Mouse (Mus musculus) B cell, adult 62 days (primary cell): ENCODE measurements around the gene Cryba1. TPM values are rescaled to one million over a fixed set of nuclear protein-coding genes. Genes with fewer than 3 reads are reported as not detected.

ENCODE experiments used
- total RNA-seq: library from RNA; stranded (reverse); gene quantifications from 4 replicates; pipeline ENCODE4 v1.2.4, GENCODE M21; 2023

The Cryba1 gene
- not detected in 4 replicates for total RNA-seq

DNA sequence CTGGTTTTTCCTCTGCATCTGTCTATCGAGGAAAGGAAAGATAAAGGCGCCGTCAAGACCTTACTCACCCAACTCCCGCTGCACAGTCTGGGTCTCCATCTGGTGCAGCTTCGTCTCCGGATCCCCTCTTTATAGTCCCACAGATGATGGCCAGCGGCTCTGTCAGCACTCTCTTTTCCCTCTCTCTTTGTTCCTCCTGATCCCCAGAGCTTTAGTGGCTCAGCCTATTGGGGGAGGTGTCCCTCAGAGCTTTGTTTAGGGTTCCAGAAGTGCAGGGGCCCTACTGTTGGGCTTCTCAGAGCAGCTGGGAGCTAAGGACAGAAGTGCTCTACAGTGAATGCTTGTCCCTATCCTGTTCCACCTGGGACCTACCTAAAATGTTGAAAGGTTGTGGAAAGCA, at the start of gene Cryba1:
Gene Cryba1, minus strand, starts transcription at position 101 of the 400 bp plus-strand sequence.

DNA sequence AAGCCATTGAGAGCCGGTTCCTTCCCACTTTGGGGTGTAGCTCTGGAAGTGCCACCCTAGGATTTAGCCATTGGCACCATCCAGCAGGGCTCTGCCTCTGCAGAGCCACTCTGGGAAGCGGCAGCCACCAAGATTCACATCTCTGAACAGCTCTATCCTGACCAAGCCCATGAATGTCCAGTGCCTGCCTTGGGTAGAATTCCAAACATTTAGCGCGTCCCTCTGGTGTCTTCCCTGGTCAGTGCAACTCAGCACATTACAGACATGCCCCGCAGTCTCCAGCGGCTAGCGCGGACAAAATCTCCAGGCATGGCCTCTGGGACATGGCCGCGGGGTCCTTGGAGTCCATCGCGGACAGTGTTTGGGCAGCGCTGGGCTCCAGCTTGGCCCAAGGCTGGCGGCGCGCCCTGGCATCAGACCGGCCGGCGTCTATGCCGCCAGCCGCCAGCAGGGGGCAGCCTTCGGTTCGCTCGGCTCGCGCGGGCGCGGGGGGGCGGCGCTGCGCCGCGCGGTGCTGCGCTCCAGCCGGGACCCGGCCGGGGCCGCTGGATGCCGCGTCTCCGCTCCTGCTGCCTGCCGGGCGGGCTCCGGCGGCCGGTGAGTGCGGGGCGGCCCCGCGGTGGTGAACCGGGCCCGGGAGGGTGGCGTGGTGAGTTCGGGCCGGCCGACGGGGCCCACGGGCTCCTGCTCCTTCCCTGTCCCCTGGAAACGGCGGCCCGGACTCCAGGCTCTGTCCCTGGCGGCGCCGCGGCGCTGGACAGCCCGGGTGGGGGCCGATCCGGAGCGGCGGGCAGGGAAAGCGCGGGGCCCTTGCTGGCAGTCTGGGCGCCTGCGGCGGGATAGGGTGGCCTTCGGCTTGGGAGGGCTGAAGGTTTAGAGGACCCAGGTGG, 37.9 kb upstream of the Cryba1 start, which contains the start of gene Myo18a:
Gene Myo18a, plus strand, starts transcription at position 464 of the 890 bp plus-strand sequence.

DNA sequence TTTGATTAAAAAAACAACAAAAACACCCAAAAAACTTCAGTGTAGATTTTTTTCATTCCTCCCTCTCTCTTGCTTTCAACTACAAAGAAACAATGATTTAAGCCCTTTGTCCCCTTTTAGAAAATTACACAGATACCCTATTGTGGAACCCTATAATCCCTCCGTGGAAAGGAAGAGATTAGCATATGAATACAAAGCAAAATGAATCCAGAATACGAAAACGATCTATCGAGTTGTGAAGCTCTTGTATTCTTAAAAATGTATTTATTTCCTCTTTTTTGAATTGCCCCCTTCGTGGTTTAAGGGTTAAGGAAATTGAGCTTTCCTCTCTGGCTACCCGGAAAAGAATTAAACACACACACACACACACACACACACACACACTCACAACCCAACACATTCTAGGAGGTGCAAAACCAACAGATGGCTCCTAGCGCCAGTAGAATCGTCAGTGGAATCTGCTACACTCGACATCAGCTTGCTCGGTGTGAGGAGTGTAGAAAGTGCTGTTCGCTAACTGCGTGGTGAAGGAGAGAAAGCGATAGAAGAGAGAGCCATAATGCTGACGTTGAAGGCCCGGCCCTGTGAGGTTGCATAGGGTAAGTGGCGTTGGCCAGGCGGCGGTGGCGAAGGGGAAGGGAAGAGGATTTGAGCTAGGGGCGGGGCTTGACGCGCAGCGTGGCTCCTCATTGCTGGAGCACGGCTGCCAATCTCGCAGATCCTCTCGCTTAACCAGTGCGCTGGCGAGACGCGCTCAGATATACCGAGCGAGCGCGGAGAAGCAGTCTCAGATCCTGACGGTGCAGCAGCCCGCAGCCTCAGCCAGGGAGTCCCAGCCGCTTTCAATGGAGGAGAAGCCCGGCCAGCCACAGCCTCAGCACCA, 39.5 kb downstream of the Cryba1 start, which contains the start of gene Nufip2:
Gene Nufip2, plus strand, starts transcription at position 773 of the 883 bp plus-strand sequence.

Other genes starting within 250 kb of the Cryba1 start
- 0.91 to 2.4 TPM (median 1.3 TPM) in 4 replicates for gene Ankrd13b, start 235.6 kb downstream of the Cryba1 start, total RNA-seq
- gene Git1, start 231.7 kb downstream of the Cryba1 start, total RNA-seq = 42.1 to 47.7 TPM (median 45.0 TPM) in 4 replicates
- 0.27 to 1.1 TPM (median 0.56 TPM) in 4 replicates for gene Abhd15, start 210.2 kb downstream of the Cryba1 start, total RNA-seq
- gene Trp53i13, start 209.3 kb downstream of the Cryba1 start, total RNA-seq = 5.0 to 12.0 TPM (median 8.4 TPM) in 4 replicates
- 0.44 to 0.55 TPM (median 0.54 TPM) in 3 of 4 replicates, not detected in the other for gene Gm10392, start 206.1 kb downstream of the Cryba1 start, total RNA-seq
- gene Taok1, start 117.5 kb downstream of the Cryba1 start, total RNA-seq = 47.0 to 47.6 TPM (median 47.4 TPM) in 4 replicates
- 103 to 110 TPM (median 108 TPM) in 4 replicates for gene Nufip2, start 39.1 kb downstream of the Cryba1 start, total RNA-seq
- 112 to 134 TPM (median 121 TPM) in 4 replicates for gene Myo18a, start 38.0 kb upstream of the Cryba1 start, total RNA-seq
- not detected in 4 replicates for gene Gm10277, start 62.5 kb upstream of the Cryba1 start, total RNA-seq
- 0.66 to 1.2 TPM in 2 of 4 replicates, not detected in the others for gene Pipox, start 168.8 kb upstream of the Cryba1 start, total RNA-seq
- not detected in 4 replicates for gene Sez6, start 205.5 kb upstream of the Cryba1 start, total RNA-seq